Mouse (Mus musculus): ENCODE data around the gene Odf3l1. TPM values are rescaled to one million over a fixed set of nuclear protein-coding genes. Genes with fewer than 3 reads are reported as not detected.

Odf3l1 gene
- polyA plus RNA-seq, 1 experiment from 2014 or later: 1.5 TPM

DNA sequence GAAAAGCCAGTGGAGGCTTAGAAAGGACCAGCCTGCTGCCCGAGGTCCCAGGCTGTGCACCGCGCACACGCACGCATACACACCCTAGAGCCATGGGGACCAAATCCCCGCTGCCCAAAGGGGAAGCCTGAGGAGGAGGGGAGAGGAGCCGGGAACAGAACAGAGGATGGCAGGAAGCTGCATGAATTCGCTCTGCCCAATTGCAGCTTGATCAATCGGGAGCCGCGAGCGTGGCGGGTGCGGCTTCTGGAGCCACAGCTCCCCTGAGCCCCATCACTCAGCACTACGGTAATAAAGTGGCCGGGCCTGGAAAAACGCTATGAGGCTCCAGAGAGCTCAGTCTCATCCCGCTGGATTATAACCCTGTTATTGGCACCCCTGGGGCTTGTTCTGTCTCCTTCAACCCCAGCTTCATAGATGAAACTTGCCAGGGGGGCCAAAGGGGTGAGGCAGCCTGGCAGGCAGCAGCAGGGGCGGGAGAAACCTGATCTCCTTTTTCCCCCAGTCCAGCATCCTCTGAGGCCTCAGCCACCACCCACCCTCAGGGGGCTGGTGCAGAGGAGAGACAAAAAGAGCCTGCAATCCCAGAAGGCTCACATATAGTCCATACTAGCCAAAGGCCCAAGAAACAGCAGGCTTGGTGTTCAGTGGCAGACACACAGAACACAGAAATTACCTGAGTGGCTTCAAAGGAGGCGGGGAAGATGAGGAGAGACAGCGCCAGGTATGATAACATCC, 38.8 kb downstream of the Odf3l1 start:
- H3K9me3 ChIP-seq (ENCODE audit: control insufficient read depth, low read length): no peaks in the 10 kb centered on the region
- no peak for ATAC-seq
- peaks cover 9% of the 10 kb centered on the region for H3K4me1 ChIP-seq (ENCODE audit: control insufficient read depth, insufficient read depth, low read length)
- H3K36me3 ChIP-seq (ENCODE audit: control insufficient read depth, insufficient read depth, low read length): no peaks in the 10 kb centered on the region
- H3K27me3 ChIP-seq (replicated peaks; ENCODE audit: control insufficient read depth, insufficient read depth, low read length): peaks cover 5% of the 10 kb centered on the region; the same call in 1 of the 2 replicates
- WGBS: 16% methylated on average over 21 of the region's 21 CpGs
- 0 out of 2 replicates have a peak overlapping the region, but pooled peaks have one; percentile 38 for H3K9ac ChIP-seq (ENCODE audit: low read depth, low read length)
- H3K4me3 ChIP-seq (ENCODE audit: low read length): peak overlapping the region; percentile 6; the same call in 1 of the 2 replicates
- H3K4me2 ChIP-seq (ENCODE audit: low read depth, low read length): peak overlapping the region; percentile 31; the same call in 1 of the 2 replicates
- no peak overlapping the region for H3K27ac ChIP-seq (ENCODE audit: low read length)

DNA sequence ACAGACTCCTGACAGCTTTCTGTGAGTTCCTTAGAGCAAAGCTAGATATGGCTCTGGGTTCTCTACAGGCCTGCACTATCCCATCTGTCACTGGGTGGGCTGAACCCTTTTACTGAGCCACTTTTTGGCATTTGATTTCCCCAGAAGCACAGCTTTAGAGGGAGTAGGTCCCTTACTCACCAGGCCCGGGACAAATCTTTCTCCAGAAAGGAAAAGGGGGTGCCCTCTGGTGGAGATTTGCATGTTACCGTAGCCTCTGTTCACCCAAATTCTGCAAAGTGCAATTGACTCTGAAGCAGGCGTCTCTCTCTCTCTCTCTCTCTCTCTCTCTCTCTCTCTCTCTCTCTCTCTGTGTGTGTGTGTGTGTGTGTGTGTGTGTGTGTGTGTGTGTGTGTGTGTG, 39.6 kb downstream of the Odf3l1 start:
- no peak overlapping the region for H3K9ac ChIP-seq (ENCODE audit: low read depth, low read length)
- H3K4me1 ChIP-seq (ENCODE audit: control insufficient read depth, insufficient read depth, low read length): peaks cover 4% of the 10 kb centered on the region
- no peaks in the 10 kb centered on the region for H3K36me3 ChIP-seq (ENCODE audit: control insufficient read depth, insufficient read depth, low read length)
- no peak overlapping the region for H3K27ac ChIP-seq (ENCODE audit: low read length)
- no peaks in the 10 kb centered on the region for H3K9me3 ChIP-seq (ENCODE audit: control insufficient read depth, low read length)
- WGBS: 9% methylated on average over 3 of the region's 3 CpGs
- no peak overlapping the region for H3K4me2 ChIP-seq (ENCODE audit: low read depth, low read length)
- H3K4me3 ChIP-seq (ENCODE audit: low read length): no peak overlapping the region
- H3K27me3 ChIP-seq (replicated peaks; ENCODE audit: control insufficient read depth, insufficient read depth, low read length): peaks cover 5% of the 10 kb centered on the region; the same call in 1 of the 2 replicates
- no peak for ATAC-seq

DNA sequence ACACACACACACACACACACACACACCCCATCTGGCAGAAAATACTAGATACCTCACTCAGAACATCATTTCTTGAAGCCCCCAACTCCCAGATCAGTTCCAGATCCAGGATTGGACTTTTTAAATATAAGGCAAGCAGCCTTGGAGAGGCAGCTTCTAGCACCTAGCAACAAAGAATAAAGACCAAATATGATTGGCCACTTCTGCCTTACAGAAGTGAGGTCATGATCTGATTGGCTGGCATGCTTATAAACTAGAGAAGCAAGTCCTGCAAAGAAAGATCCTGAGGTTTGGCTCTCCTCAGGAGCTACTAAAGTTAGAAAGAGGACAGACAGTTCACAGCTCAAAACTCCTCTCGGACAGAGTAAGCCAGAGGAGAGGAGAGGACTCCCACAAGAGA, 53.6 kb downstream of the Odf3l1 start:
- H3K27ac ChIP-seq (ENCODE audit: low read length): no peak overlapping the region
- H3K27me3 ChIP-seq (replicated peaks; ENCODE audit: control insufficient read depth, insufficient read depth, low read length): no peaks in the 10 kb centered on the region
- H3K4me3 ChIP-seq (ENCODE audit: low read length): no peak overlapping the region
- no peak overlapping the region for H3K9ac ChIP-seq (ENCODE audit: low read depth, low read length)
- 63% methylated on average over 1 of the region's 1 CpGs for WGBS
- H3K9me3 ChIP-seq (ENCODE audit: control insufficient read depth, low read length): no peaks in the 10 kb centered on the region
- no peaks in the 10 kb centered on the region for H3K4me1 ChIP-seq (ENCODE audit: control insufficient read depth, insufficient read depth, low read length)
- no peaks in the 10 kb centered on the region for H3K36me3 ChIP-seq (ENCODE audit: control insufficient read depth, insufficient read depth, low read length)
- H3K4me2 ChIP-seq (ENCODE audit: low read depth, low read length): no peak overlapping the region
- ATAC-seq: no peak

DNA sequence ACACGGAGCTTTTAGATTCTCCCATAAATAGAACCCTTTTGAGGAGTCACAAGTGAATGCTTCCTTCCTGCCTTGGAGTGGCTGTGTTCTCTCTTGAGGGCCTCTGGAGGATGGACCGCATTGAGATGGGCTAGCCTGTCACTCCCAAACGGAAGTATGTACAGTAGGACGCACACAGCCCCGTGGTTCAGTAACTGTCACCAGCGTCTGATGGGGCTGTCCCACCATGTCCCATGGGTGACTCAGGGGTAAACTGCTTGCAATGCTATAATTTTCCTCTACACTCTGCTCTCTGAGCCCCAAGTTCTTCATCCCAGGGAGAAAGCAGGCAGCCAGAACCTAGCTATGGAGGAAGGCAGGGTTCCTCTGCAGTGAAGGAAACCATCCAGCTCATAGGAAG, 56.5 kb downstream of the Odf3l1 start:
- Histone ChIP-seq H3K27ac (ENCODE audit: low read length) (no peak overlapping the region), H3K9me3 (ENCODE audit: control insufficient read depth, low read length) (no peaks in the 10 kb centered on the region), H3K4me2 (ENCODE audit: low read depth, low read length) (no peak overlapping the region), H3K36me3 (ENCODE audit: control insufficient read depth, insufficient read depth, low read length) (no peaks in the 10 kb centered on the region), H3K4me1 (ENCODE audit: control insufficient read depth, insufficient read depth, low read length) (no peaks in the 10 kb centered on the region), H3K4me3 (ENCODE audit: low read length) (no peak overlapping the region), H3K9ac (ENCODE audit: low read depth, low read length) (no peak overlapping the region), H3K27me3 (replicated peaks; ENCODE audit: control insufficient read depth, insufficient read depth, low read length) (no peaks in the 10 kb centered on the region)
- whole genome bisulfite sequencing: 91% methylated on average over 6 of the region's 6 CpGs
- ATAC-seq: no peak

DNA sequence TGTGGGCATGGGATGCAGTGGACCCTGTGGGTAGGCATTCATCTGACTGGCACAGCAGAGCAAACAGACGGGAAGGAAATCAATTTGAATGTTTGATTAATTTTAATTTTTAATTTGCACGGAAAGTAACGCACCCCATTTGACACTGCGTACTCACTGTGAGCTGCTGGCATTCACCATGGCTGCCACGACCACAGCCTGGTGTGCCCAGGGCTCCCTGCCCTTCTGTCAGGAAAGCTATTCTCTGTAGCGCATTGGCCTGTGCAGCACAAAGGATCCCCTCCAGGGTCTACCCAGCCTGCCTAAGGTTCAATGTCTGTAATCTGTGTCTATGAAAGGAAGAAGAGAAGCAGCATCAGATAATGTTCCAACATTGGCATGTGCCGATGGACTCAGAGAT, 61.3 kb downstream of the Odf3l1 start:
- Histone ChIP-seq H3K27ac (ENCODE audit: low read length) (no peak overlapping the region), H3K36me3 (ENCODE audit: control insufficient read depth, insufficient read depth, low read length) (no peaks in the 10 kb centered on the region), H3K9ac (ENCODE audit: low read depth, low read length) (no peak overlapping the region), H3K27me3 (replicated peaks; ENCODE audit: control insufficient read depth, insufficient read depth, low read length) (peaks cover 12% of the 10 kb centered on the region), H3K4me2 (ENCODE audit: low read depth, low read length) (no peak overlapping the region), H3K4me1 (ENCODE audit: control insufficient read depth, insufficient read depth, low read length) (no peaks in the 10 kb centered on the region), H3K9me3 (ENCODE audit: control insufficient read depth, low read length) (no peaks in the 10 kb centered on the region), H3K4me3 (ENCODE audit: low read length) (no peak overlapping the region)
- ATAC-seq: no peak
- WGBS: 87% methylated on average over 7 of the region's 7 CpGs

Other genes with a start within 250 kb of the Odf3l1 start
- 1.0 and 1.7 TPM in 2 replicates for gene Lingo1, start 68.2 kb downstream of the Odf3l1 start, polyA plus RNA-seq (2015; fragmentation: Nextera tagmentation; extraction: Ambion mirVana)
- 17.4 and 18.2 TPM in 2 replicates for gene Cspg4, start 354 bp upstream of the Odf3l1 start, polyA plus RNA-seq (2015; fragmentation: Nextera tagmentation; extraction: Ambion mirVana)
- 4.8 and 5.2 TPM in 2 replicates for gene Snx33, start 63.7 kb upstream of the Odf3l1 start, polyA plus RNA-seq (2015; fragmentation: Nextera tagmentation; extraction: Ambion mirVana)
- gene Imp3, start 72.8 kb upstream of the Odf3l1 start, polyA plus RNA-seq (2015; fragmentation: Nextera tagmentation; extraction: Ambion mirVana): 60.9 and 67.2 TPM in 2 replicates
- gene Snupn, start 86.2 kb upstream of the Odf3l1 start, polyA plus RNA-seq (2015; fragmentation: Nextera tagmentation; extraction: Ambion mirVana): 12.3 and 12.4 TPM in 2 replicates
- 8.0 and 8.7 TPM in 2 replicates for gene Ptpn9, start 130.2 kb upstream of the Odf3l1 start, polyA plus RNA-seq (2015; fragmentation: Nextera tagmentation; extraction: Ambion mirVana)
- 22.4 and 23.3 TPM in 2 replicates for gene Sin3a, start 207.4 kb upstream of the Odf3l1 start, polyA plus RNA-seq (2015; fragmentation: Nextera tagmentation; extraction: Ambion mirVana)